Mouse (Mus musculus) forebrain, embryonic 12.5 days (tissue): Measurements from ENCODE around the gene Pde4d. TPM values are rescaled to one million over a fixed set of nuclear protein-coding genes. Genes with fewer than 3 reads are reported as not detected.

ENCODE experiments used
- ATAC-seq: fragments of 200-750 bp; cut with Nextera tagmentation; 2 replicates; pipeline ENCODE4 v1.8.0; 2017; ENCODE audit warnings: moderate TSS enrichment; ENCODE audit not compliant: low FRiP score
- H3K27ac ChIP-seq: fragments of 300-500 bp; sonication (generic); 2 replicates; pipeline ENCODE4 v1.5.1; 2016; ENCODE audit warnings: mild to moderate bottlenecking
- H3K27me3 ChIP-seq: fragments of 300-500 bp; sonication (generic); 2 replicates; pipeline ENCODE4 v1.6.1; 2016; ENCODE audit warnings: mild to moderate bottlenecking
- H3K36me3 ChIP-seq: fragments of 300-500 bp; sonication (generic); replicated peaks from 2 replicates; pipeline ENCODE4 v1.6.1; 2016; ENCODE audit warnings: mild to moderate bottlenecking
- H3K4me1 ChIP-seq: fragments of 300-500 bp; sonication (generic); 2 replicates; pipeline ENCODE4 v1.6.1; 2016
- H3K4me2 ChIP-seq: fragments of 300-500 bp; sonication (generic); 2 replicates; pipeline ENCODE4 v1.6.1; 2016; ENCODE audit warnings: mild to moderate bottlenecking, moderate library complexity
- H3K4me3 ChIP-seq: fragments of 300-500 bp; sonication (generic); replicated peaks from 2 replicates; pipeline ENCODE4 v1.5.1; 2016; ENCODE audit warnings: mild to moderate bottlenecking
- H3K9ac ChIP-seq: fragments of 300-500 bp; sonication (generic); 2 replicates; pipeline ENCODE4 v1.6.1; 2016; ENCODE audit warnings: mild to moderate bottlenecking
- H3K9me3 ChIP-seq: fragments of 300-500 bp; sonication (generic); 2 replicates; pipeline ENCODE4 v1.6.1; 2016
- WGBS: fragments of 180-500 bp; shearing (Covaris S2); methylation state at CpG from one replicate; pipeline ENCODE4 v1.1.7; 2016; 5-methylcytosine and 5-hydroxymethylcytosine counted together
- polyA plus RNA-seq: library from polyadenylated mRNA; unstranded; fragments of >200 nt; fragmentation: Nextera tagmentation; extraction: Ambion mirVana; gene quantifications from 2 replicates; pipeline ENCODE4 v1.2.1, GENCODE M21; 2016

The Pde4d gene
- polyA plus RNA-seq, 1 experiment from 2014 or later: 15.0 TPM

DNA sequence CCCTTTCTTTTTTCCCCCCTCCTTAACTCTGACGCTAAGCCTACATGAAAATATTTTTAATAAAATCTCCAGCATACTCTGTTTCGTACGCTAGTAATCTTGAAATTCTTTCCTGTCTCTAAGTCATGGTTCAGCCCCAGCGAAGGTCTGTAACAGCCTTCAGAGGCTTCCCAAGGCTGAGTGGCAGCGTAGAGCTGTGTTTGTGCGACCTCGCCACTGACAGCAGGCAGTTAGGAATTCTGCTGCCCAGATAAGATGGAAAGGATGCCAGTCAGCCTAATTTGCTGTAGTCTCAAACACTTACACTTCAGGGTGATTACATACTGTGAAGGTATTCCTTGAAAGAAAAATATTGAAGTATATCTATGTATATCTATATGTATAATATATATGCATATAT lies 371.5 kb downstream of the Pde4d start:
- H3K4me2 ChIP-seq: no peak overlapping the region
- no peak overlapping the region for H3K27ac ChIP-seq
- no peaks in the 10 kb centered on the region for H3K9me3 ChIP-seq
- H3K4me1 ChIP-seq: no peaks in the 10 kb centered on the region
- no peak overlapping the region for H3K9ac ChIP-seq
- 88% methylated on average over 7 of the region's 7 CpGs for WGBS
- no peaks in the 10 kb centered on the region for H3K27me3 ChIP-seq
- ATAC-seq: no peak
- no peak overlapping the region for H3K4me3 ChIP-seq
- no peaks in the 10 kb centered on the region for H3K36me3 ChIP-seq

DNA sequence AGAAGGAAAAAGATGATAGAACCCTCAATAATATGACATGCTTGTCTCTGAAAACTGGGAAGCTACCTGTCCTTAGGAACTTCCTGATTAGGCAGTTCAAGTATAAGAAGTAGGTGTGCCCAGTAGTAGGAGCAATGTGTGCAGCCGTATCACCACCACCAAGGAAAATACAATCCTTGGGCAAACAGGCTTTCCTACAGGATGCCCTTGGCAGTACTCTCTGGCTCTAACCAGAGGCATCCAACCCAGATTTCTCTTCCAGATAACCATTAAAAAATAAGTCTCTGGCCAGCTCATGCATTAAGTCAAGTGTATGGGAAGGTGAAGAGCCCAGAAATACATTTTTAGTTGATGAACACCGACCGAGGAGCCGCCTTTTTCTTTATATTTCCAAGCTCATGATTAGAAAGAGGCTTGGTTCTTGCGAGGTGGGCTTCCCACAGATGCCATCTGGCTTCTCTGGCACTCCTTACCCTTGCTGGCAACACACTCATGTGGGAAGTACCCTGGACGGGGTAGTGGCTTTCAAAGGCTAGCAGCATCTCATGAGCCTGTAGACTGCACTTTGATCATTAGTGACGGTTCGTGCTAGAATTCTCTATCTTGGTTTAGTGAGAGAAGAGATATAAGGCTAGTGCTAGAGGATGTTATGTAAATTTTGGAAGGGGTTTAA lies 375.0 kb downstream of the Pde4d start:
- ATAC-seq: no peak
- no peak overlapping the region for H3K27ac ChIP-seq
- no peak overlapping the region for H3K4me2 ChIP-seq
- H3K36me3 ChIP-seq: no peaks in the 10 kb centered on the region
- H3K27me3 ChIP-seq: no peaks in the 10 kb centered on the region
- no peak overlapping the region for H3K9ac ChIP-seq
- 94% methylated on average over 8 of the region's 8 CpGs for WGBS
- no peaks in the 10 kb centered on the region for H3K4me1 ChIP-seq
- H3K4me3 ChIP-seq: no peak overlapping the region
- H3K9me3 ChIP-seq: no peaks in the 10 kb centered on the region

DNA sequence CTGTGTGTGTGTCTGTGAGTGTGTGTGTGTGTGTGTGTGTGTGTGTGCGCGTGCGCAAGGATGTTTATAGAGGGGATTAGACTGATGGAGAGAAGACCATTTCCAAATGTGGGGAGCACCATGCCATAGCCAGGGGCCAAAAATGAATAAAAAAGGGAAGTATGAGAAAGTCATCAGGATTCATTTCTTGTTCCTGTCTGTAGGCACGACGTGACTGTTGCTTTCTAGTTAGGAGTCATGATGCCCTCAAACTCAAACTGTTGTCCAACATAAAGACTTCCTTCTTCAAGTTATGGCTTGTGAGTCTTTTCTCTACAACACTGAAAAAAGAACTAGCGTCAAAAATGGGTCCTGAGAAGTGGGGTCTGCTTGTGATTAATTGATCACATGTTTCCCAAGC lies 375.8 kb downstream of the Pde4d start:
- Histone ChIP-seq H3K4me3 (no peak overlapping the region), H3K27me3 (no peaks in the 10 kb centered on the region), H3K9me3 (no peaks in the 10 kb centered on the region), H3K4me1 (no peaks in the 10 kb centered on the region), H3K9ac (no peak overlapping the region), H3K27ac (no peak overlapping the region), H3K36me3 (no peaks in the 10 kb centered on the region), H3K4me2 (no peak overlapping the region)
- ATAC-seq: no peak
- 92% methylated on average over 6 of the region's 6 CpGs for WGBS

DNA sequence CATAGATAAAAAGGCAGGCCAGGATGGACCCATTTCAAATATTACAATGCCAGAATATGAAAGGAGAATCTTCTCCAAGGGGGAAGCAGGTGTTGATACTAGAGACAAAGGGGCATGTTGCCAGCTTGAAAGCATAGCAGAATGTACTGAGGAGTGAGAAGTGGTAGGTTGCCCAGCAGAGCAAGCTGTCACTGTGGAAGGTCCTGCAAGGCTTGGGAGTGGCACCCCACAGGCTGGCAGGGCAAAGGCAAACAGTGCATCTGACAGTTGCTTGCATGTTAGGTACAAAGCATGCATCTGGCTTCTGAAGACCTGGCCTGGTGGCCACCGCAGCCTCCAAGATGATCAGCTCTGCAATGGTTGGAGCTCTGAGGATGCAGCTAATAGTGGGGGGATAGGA lies 384.4 kb downstream of the Pde4d start:
- Histone ChIP-seq H3K4me1 (no peaks in the 10 kb centered on the region), H3K27ac (no peak overlapping the region), H3K9ac (no peak overlapping the region), H3K4me3 (no peak overlapping the region), H3K9me3 (no peaks in the 10 kb centered on the region), H3K4me2 (no peak overlapping the region), H3K27me3 (no peaks in the 10 kb centered on the region), H3K36me3 (no peaks in the 10 kb centered on the region)
- ATAC-seq: no peak
- 100% methylated on average over 1 of the region's 1 CpGs for WGBS

DNA sequence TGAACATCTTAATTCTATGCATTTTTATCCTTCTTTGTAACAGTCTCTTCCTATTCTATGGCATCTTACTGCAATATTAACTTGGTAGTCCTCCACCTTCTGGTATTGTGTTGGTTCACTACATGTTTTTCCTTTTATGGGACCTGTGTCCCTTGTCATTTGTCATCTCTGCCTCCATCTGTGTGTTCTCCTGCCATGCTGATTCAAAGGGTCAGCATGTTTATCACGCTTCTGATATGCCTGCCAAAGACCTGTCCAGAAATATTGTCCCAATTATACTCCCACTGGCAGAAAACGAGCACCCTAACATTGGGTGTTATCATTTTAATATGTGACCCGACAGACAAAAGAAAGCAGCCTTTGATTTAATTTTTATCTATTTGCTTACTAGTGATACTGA lies 386.6 kb downstream of the Pde4d start:
- Histone ChIP-seq H3K27ac (no peak overlapping the region), H3K4me1 (no peaks in the 10 kb centered on the region), H3K4me2 (no peak overlapping the region), H3K9me3 (no peaks in the 10 kb centered on the region), H3K4me3 (no peak overlapping the region), H3K36me3 (no peaks in the 10 kb centered on the region), H3K9ac (no peak overlapping the region), H3K27me3 (no peaks in the 10 kb centered on the region)
- WGBS: 87% methylated on average over 3 of the region's 3 CpGs
- no peak for ATAC-seq

DNA sequence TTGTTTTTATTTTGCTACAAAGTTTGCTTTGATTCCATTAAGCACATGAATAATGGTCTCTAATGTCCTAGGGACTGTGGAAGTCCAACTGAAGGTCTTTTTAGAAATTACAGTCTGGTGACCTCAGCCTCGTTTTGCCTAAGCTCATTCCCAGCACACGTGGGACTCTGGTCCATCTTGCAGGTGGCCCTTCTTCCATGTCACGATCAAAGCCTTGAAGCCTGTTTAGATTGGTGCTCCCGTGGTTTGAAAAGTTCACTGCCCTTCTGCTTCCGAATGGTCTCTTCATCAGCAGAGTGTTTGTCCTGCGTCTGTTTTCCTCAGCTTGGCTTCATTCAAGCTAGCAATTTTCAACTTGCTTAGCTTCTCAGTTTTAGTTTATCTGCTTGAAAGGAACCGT lies 389.4 kb downstream of the Pde4d start:
- H3K9me3 ChIP-seq: no peaks in the 10 kb centered on the region
- H3K27ac ChIP-seq: no peak overlapping the region
- no peak overlapping the region for H3K4me2 ChIP-seq
- H3K9ac ChIP-seq: no peak overlapping the region
- H3K36me3 ChIP-seq: no peaks in the 10 kb centered on the region
- H3K4me1 ChIP-seq: no peaks in the 10 kb centered on the region
- H3K4me3 ChIP-seq: no peak overlapping the region
- 64% methylated on average over 7 of the region's 7 CpGs for WGBS
- no peaks in the 10 kb centered on the region for H3K27me3 ChIP-seq
- no peak for ATAC-seq

DNA sequence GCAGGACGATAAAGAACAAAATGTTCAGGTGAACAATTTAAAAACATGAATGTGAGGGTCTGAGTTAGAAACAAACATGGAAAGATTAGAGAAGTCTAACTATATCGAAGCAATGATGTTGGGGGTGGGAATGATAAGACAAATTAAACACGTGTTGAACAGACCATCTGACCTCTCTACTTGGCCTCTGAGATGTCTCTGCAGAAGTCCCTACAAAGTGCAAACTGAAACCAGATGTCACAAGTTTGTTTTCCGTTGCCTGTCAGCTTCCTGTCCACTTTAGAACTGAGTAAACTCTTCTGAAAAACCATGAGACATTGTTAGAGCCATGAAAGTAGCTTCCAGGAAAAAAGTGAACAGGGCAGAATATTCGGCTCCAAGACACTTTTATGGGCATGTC lies 404.3 kb downstream of the Pde4d start:
- WGBS: 69% methylated on average over 5 of the region's 5 CpGs
- Histone ChIP-seq H3K4me1 (no peaks in the 10 kb centered on the region), H3K4me3 (no peak overlapping the region), H3K27me3 (no peaks in the 10 kb centered on the region), H3K4me2 (no peak overlapping the region), H3K9me3 (no peaks in the 10 kb centered on the region), H3K27ac (no peak overlapping the region), H3K36me3 (no peaks in the 10 kb centered on the region), H3K9ac (no peak overlapping the region)
- no peak for ATAC-seq

DNA sequence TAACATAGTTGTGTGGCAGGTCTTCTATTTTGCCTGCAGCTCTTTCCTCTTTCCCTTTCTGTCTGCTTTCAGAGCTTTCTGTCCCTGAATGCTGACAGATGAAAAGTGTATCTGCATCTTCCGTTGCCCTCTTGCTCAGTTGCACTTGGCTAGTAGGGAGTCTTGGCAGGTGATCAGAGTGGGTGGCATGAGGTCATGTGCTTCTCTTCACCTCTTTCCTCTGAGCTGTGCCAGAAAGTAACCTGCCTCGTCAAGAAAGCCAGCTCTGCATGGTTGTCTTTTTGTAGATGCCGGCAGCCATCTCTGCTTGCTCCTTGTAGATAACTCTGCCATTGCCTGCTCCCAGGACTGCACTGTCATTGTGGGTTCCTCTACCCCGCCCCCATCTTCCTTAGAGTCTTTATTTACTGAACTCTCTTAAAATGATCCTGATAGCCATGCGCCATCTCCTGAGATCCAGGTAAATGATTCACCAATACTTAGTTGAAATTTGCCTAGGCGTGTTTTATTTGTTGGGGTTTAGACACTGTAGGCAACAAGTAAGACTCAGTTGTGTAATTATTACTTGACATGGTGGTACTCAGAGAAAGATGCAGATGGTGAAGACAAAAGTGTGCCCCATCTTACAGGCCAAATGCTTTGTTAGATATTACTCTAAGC lies 407.2 kb downstream of the Pde4d start:
- H3K4me2 ChIP-seq: no peak overlapping the region
- no peaks in the 10 kb centered on the region for H3K36me3 ChIP-seq
- 88% methylated on average over 6 of the region's 6 CpGs for WGBS
- H3K27me3 ChIP-seq: no peaks in the 10 kb centered on the region
- no peak overlapping the region for H3K9ac ChIP-seq
- H3K4me1 ChIP-seq: no peaks in the 10 kb centered on the region
- no peak overlapping the region for H3K27ac ChIP-seq
- no peaks in the 10 kb centered on the region for H3K9me3 ChIP-seq
- ATAC-seq: no peak
- no peak overlapping the region for H3K4me3 ChIP-seq

DNA sequence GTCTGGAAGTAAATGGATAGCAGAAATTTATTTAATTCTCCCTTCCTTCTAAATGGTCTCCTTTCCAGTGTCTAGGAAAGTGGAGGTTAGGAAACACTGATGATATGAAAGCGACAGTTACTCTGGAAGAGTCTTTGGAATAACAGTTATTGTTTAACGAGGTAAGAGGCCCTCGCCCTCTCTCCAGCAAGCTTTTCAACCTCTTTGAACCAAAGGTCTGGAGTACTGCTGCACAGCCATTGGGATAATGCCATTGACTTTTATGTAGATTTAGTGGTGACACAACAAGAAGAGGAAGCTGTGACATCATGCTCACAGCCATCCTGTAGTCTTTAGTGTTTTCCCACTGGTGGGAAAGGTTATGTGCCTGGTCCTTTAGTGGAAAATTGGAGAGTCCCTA lies 409.6 kb downstream of the Pde4d start:
- ATAC-seq: no peak
- Histone ChIP-seq H3K36me3 (no peaks in the 10 kb centered on the region), H3K27me3 (no peaks in the 10 kb centered on the region), H3K4me2 (no peak overlapping the region), H3K4me1 (no peaks in the 10 kb centered on the region), H3K9ac (no peak overlapping the region), H3K9me3 (no peaks in the 10 kb centered on the region), H3K27ac (no peak overlapping the region), H3K4me3 (no peak overlapping the region)
- WGBS: 87% methylated on average over 3 of the region's 3 CpGs

DNA sequence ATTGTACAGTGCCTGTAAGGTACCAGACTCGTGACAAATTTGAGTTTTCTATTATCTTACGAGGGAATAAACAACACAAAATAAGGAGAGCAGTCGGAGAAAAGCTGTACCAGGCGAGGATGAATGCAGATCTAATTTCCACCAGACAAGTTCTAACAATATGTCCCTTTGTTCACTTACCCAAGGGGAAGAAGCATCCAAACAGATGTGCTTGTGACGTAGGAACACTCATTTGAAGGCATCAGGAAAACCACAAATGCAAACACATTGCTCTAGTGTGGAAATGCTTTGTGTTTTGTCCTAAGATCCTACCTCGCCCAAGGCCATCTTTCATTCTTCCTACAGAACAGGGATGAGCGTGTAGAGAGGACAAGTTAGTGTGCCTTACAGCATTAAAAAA lies 411.0 kb downstream of the Pde4d start:
- no peaks in the 10 kb centered on the region for H3K9me3 ChIP-seq

DNA sequence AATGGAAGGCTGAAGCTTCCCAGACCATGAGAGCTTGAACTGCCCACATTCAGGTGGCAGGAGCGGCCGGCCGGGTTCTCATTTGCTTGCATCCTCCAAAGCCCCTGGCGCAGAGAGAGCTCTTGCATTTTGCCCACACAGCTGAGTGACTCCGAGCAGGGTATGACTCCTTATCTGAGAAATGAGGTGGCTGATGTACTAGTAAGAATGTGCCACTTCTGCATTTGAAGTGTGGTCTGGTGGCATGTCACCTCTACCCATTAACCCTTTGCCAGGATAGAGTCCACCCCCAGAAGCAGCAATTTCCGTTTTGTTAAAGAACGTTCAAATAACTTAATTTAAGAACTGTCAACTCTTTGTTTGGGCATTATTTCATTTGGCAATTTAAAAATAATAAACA lies 412.0 kb downstream of the Pde4d start:
- no peaks in the 10 kb centered on the region for H3K36me3 ChIP-seq
- no peak overlapping the region for H3K4me2 ChIP-seq
- H3K9ac ChIP-seq: no peak overlapping the region
- no peak for ATAC-seq
- WGBS: 90% methylated on average over 7 of the region's 7 CpGs
- no peaks in the 10 kb centered on the region for H3K4me1 ChIP-seq
- H3K4me3 ChIP-seq: no peak overlapping the region
- H3K27me3 ChIP-seq: no peaks in the 10 kb centered on the region
- no peak overlapping the region for H3K27ac ChIP-seq
- no peaks in the 10 kb centered on the region for H3K9me3 ChIP-seq

More for the DNA sequence above, 411.0 kb downstream of the Pde4d start:
- no peak overlapping the region for H3K9ac ChIP-seq
- WGBS: 74% methylated on average over 7 of the region's 7 CpGs
- H3K27ac ChIP-seq: no peak overlapping the region
- H3K4me3 ChIP-seq: no peak overlapping the region
- H3K36me3 ChIP-seq: no peaks in the 10 kb centered on the region
- H3K4me1 ChIP-seq: no peaks in the 10 kb centered on the region
- no peak overlapping the region for H3K4me2 ChIP-seq
- ATAC-seq: no peak
- H3K27me3 ChIP-seq: no peaks in the 10 kb centered on the region

DNA sequence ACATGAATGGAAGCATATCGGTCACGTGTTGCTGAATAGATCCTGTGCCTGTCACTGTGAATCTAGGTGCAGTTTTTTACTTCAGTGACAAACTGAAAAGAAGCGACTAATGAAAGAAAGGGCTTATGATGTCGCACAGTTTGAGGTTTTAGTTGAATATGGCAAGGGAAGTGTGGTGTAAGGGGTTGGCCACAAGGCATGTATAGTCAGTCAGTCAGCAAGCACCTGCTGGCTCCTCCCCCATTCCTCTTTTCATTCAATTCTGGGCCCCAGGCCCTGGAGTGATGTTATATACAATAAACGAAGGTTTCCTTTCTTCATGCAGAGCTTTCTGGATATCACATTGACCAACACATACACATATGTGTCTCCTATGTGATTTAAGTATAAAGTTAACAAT lies 412.4 kb downstream of the Pde4d start:
- no peak for ATAC-seq
- Histone ChIP-seq H3K9me3 (no peaks in the 10 kb centered on the region), H3K36me3 (no peaks in the 10 kb centered on the region), H3K27ac (no peak overlapping the region), H3K27me3 (no peaks in the 10 kb centered on the region), H3K4me3 (no peak overlapping the region), H3K4me1 (no peaks in the 10 kb centered on the region), H3K4me2 (no peak overlapping the region), H3K9ac (no peak overlapping the region)
- WGBS: 85% methylated on average over 5 of the region's 5 CpGs

DNA sequence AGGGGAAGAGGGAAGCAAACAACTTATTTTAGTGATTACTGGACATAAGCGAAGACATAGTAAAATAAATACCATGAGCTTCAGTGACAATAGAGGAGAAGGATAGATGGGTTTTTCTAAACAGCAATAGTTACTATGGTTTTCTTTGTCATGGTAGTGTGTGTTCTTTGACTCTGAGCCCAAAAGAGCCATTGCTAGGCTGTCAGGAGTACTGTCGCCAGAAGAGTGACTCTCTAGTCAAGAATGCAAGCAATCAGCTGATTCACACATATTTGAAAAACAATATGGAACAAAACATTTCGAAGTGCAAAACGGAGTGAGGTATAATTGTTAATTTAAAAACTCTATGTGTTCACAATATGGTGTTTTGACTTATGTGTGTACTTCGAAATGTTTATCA lies 450.4 kb downstream of the Pde4d start:
- no peak overlapping the region for H3K4me2 ChIP-seq
- H3K36me3 ChIP-seq: no peaks in the 10 kb centered on the region
- ATAC-seq: no peak
- no peak overlapping the region for H3K9ac ChIP-seq
- H3K4me1 ChIP-seq: no peaks in the 10 kb centered on the region
- no peaks in the 10 kb centered on the region for H3K9me3 ChIP-seq
- H3K27me3 ChIP-seq: no peaks in the 10 kb centered on the region
- no peak overlapping the region for H3K4me3 ChIP-seq
- no peak overlapping the region for H3K27ac ChIP-seq
- WGBS: 90% methylated on average over 5 of the region's 5 CpGs
